Mouse (Mus musculus) hindlimb bud, embryonic 11.5 days (tissue): ENCODE data around the gene Fntb.

Experiments used
- DNase-seq: peaks from one replicate; pipeline ENCODE4 v3.0.0-alpha.2; 2012; ENCODE audit warnings: low read depth, low spot score; ENCODE audit errors: extremely low spot score

Fntb gene

GRCm38 (mm10) chr12:76883824-76884223 is 118.4 kb downstream of the Fntb start:
- DNase-seq, result no peak

- no peak for DNase-seq
These were observed 119.7 kb downstream of the Fntb start for GRCm38 (mm10) chr12:76885103-76885502.

GRCm38 (mm10) chr12:76886826-76887225 is 121.4 kb downstream of the Fntb start:
- DNase-seq, result no peak

- no peak for DNase-seq
These were observed 122.6 kb downstream of the Fntb start for GRCm38 (mm10) chr12:76887941-76888340.

- no peak for DNase-seq
These were observed 124.2 kb downstream of the Fntb start for GRCm38 (mm10) chr12:76889404-76890184.

- DNase-seq, result no peak
These were observed 125.8 kb downstream of the Fntb start for GRCm38 (mm10) chr12:76891160-76891559.

- no peak for DNase-seq
These were observed 127.7 kb downstream of the Fntb start for GRCm38 (mm10) chr12:76892910-76893695.

- DNase-seq, result no peak
These were observed 129.6 kb downstream of the Fntb start for GRCm38 (mm10) chr12:76894792-76895559.

GRCm38 (mm10) chr12:76895777-76896176 is 130.4 kb downstream of the Fntb start:
- no peak for DNase-seq

- DNase-seq, result no peak
These were observed 131.2 kb downstream of the Fntb start for GRCm38 (mm10) chr12:76896566-76896965.

GRCm38 (mm10) chr12:76897006-76897405 is 131.6 kb downstream of the Fntb start:
- no peak for DNase-seq

- DNase-seq, result no peak
These were observed 132.8 kb downstream of the Fntb start for GRCm38 (mm10) chr12:76898141-76898540.

GRCm38 (mm10) chr12:76899261-76899975 is 134.0 kb downstream of the Fntb start:
- no peak for DNase-seq

GRCm38 (mm10) chr12:76901508-76902294 is 136.3 kb downstream of the Fntb start:
- no peak for DNase-seq

GRCm38 (mm10) chr12:76906278-76906677 is 140.9 kb downstream of the Fntb start:
- DNase-seq, result no peak

GRCm38 (mm10) chr12:76909218-76909617 is 143.8 kb downstream of the Fntb start:
- DNase-seq, result no peak

GRCm38 (mm10) chr12:76910258-76910940 is 145.0 kb downstream of the Fntb start:
- no peak for DNase-seq

GRCm38 (mm10) chr12:76911171-76911726 is 145.9 kb downstream of the Fntb start:
- no peak for DNase-seq

- no peak for DNase-seq
These were observed 146.8 kb downstream of the Fntb start for GRCm38 (mm10) chr12:76912193-76912592.
